Mouse (Mus musculus) forebrain, embryonic 14.5 days (tissue): ENCODE measurements around the gene Olfr504. TPM values are rescaled to one million over a fixed set of nuclear protein-coding genes. Genes with fewer than 3 reads are reported as not detected.
"Not testable (repeated sequence)": the region's sequence is repeated elsewhere in the genome, so short reads cannot be mapped to it uniquely, and the experiment has no call there.

Source experiments
- ATAC-seq: fragments of 200-750 bp; cut with Nextera tagmentation; 2 replicates; pipeline ENCODE4 v1.8.0; 2017; ENCODE audit warnings: mild to moderate bottlenecking, moderate library complexity
- DNase-seq: peaks from one replicate; pipeline ENCODE4 v3.0.0-alpha.2; 2015; ENCODE audit warnings: low spot score
- H3K27ac ChIP-seq: fragments of 300-500 bp; sonication (generic); 2 replicates; pipeline ENCODE4 v1.5.1; 2014; ENCODE audit warnings: low read depth, mild to moderate bottlenecking, control low read depth, low read length, moderate library complexity
- H3K27me3 ChIP-seq: fragments of 300-500 bp; sonication (generic); replicated peaks from 2 replicates; pipeline ENCODE4 v1.6.1; 2014; ENCODE audit warnings: low read length, control low read depth, mixed read lengths; ENCODE audit not compliant: control insufficient read depth, insufficient read depth
- H3K36me3 ChIP-seq: fragments of 300-500 bp; sonication (generic); 2 replicates; pipeline ENCODE4 v1.6.1; 2014; ENCODE audit warnings: low read length, control low read depth; ENCODE audit not compliant: control insufficient read depth, insufficient read depth
- H3K4me1 ChIP-seq: fragments of 300-500 bp; sonication (generic); 2 replicates; pipeline ENCODE4 v1.6.1; 2014; ENCODE audit warnings: antibody characterized with exemption, low read length, control low read depth; ENCODE audit not compliant: control insufficient read depth, insufficient read depth
- H3K4me2 ChIP-seq: fragments of 300-500 bp; sonication (generic); 2 replicates; pipeline ENCODE4 v1.6.1; 2014; ENCODE audit warnings: mild to moderate bottlenecking, control low read depth, low read length
- H3K4me3 ChIP-seq: fragments of 300-500 bp; sonication (generic); 2 replicates; pipeline ENCODE4 v1.5.1; 2014; ENCODE audit warnings: low read depth, low read length, control low read depth
- H3K9ac ChIP-seq: fragments of 300-500 bp; sonication (generic); 2 replicates; pipeline ENCODE4 v1.6.1; 2014; ENCODE audit warnings: mild to moderate bottlenecking, low read length, control low read depth, moderate library complexity
- H3K9me3 ChIP-seq: fragments of 300-500 bp; sonication (generic); replicated peaks from 2 replicates; pipeline ENCODE4 v1.6.1; 2016; ENCODE audit warnings: low read length, control low read depth, mixed read lengths; ENCODE audit not compliant: control insufficient read depth
- WGBS: fragments of 180-500 bp; shearing (Covaris S2); extraction: QIAGEN DNeasy Blood & Tissue Kit; methylation state at CpG from one replicate; pipeline ENCODE4 v1.1.7; 2014; 5-methylcytosine and 5-hydroxymethylcytosine counted together
- polyA plus RNA-seq: library from polyadenylated mRNA; unstranded; fragments of >200 nt; fragmentation: Nextera tagmentation; extraction: Ambion mirVana; gene quantifications from 2 replicates; pipeline ENCODE4 v1.2.1, GENCODE M21; 2014

Gene Olfr504
- polyA plus RNA-seq = not detected in 2 replicates

GRCm38 (mm10) chr7:108565693-108566092 is at the start of gene Olfr504:
Gene Olfr504 (minus strand): TSS chr7:108565793.
- Histone ChIP-seq H3K27me3 (no peaks in the 10 kb centered on the region), H3K9me3 (0 out of 2 replicates have a peak, but pooled peaks cover 2% of the 10 kb centered on the region), H3K4me1 (no peaks in the 10 kb centered on the region), H3K36me3 (no peaks in the 10 kb centered on the region), H3K4me2 (no peak within 1 kb of the TSS), H3K4me3 (no peak within 1 kb of the TSS), H3K9ac (no peak within 1 kb of the TSS), H3K27ac (no peak within 1 kb of the TSS)
- no peak for ATAC-seq
- DNase-seq = no peak
- WGBS = 91% methylated on average over 1 of the region's 1 CpGs

GRCm38 (mm10) chr7:108614110-108614509 is 48.5 kb upstream of the Olfr504 start:
- Histone ChIP-seq H3K27ac (no peak overlapping the region), H3K27me3 (no peaks in the 10 kb centered on the region), H3K4me3 (no peak overlapping the region), H3K9ac (no peak overlapping the region), H3K36me3 (no peaks in the 10 kb centered on the region), H3K4me1 (no peaks in the 10 kb centered on the region), H3K4me2 (no peak overlapping the region), H3K9me3 (no peaks in the 10 kb centered on the region)
- DNase-seq = no peak
- WGBS = 97% methylated on average over 2 of the region's 2 CpGs
- ATAC-seq = no peak

DNA sequence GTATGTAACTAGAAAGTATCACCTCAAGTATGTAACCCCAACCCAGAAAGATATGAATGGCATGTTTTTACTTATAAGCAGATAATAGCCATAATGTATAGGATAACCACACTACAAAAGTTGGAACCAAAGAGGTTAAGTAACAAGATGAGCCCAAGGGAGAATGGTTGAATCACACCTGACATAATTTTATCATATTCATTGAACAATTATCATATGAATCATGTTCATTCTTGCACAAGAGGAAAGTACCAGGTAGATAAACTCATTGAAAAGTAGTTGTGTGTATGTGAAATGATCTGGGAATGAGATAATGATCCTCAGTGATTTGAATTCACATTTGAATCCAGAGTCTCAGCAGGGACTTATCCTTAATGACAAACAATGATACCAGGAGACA is 44.9 kb upstream of the Olfr504 start, which contains the start of gene Olfr506:
Olfr506 (plus strand) TSS at position 301 of the 400 bp plus-strand sequence.
- Histone ChIP-seq H3K4me1 (no peaks in the 10 kb centered on the region), H3K9ac (no peak within 1 kb of the TSS), H3K27ac (no peak within 1 kb of the TSS), H3K36me3 (no peaks in the 10 kb centered on the region), H3K4me2 (no peak within 1 kb of the TSS), H3K27me3 (no peaks in the 10 kb centered on the region), H3K4me3 (no peak within 1 kb of the TSS), H3K9me3 (no peaks in the 10 kb centered on the region)
- ATAC-seq (no peak), DNase-seq (no peak)

- DNase-seq, H3K9ac ChIP-seq, ATAC-seq, H3K4me1 ChIP-seq, H3K27ac ChIP-seq, H3K36me3 ChIP-seq, H3K4me3 ChIP-seq, H3K9me3 ChIP-seq, H3K4me2 ChIP-seq, H3K27me3 ChIP-seq: not testable (repeated sequence)
- WGBS = 83% methylated on average over 3 of the region's 3 CpGs
These were observed 36.3 kb upstream of the Olfr504 start for GRCm38 (mm10) chr7:108601916-108602315.

DNA sequence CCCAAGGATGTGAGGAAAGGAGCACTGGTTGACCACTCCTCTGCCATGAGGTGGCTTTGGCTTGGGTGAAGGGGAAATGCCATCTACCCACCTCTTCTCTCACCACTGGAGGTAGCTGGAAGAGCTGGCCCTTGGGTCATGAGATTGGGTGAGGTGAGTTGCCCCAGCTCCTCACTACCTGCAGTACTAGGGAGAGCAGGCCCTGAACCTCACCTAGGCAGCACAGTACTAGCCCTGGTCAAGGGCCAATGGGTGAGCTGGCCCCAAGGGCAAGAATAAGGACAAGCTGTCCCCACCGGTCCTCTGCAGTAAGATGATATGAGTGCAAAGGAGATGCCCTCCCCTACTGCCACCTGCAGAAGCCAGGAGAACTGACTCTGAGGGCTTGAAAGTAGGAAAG is 24.2 kb upstream of the Olfr504 start:
- DNase-seq (no peak), ATAC-seq (no peak)
- no peaks in the 10 kb centered on the region for H3K9me3 ChIP-seq
- H3K27me3 ChIP-seq = no peaks in the 10 kb centered on the region
- H3K36me3 ChIP-seq = no peaks in the 10 kb centered on the region
- no peak overlapping the region for H3K4me2 ChIP-seq
- no peaks in the 10 kb centered on the region for H3K4me1 ChIP-seq
- H3K9ac ChIP-seq = no peak overlapping the region
- 91% methylated on average over 1 of the region's 1 CpGs for WGBS
- no peak overlapping the region for H3K27ac ChIP-seq
- H3K4me3 ChIP-seq = no peak overlapping the region

GRCm38 (mm10) chr7:108544227-108544626 is 21.4 kb downstream of the Olfr504 start, which contains the start of gene Olfr503:
Gene Olfr503 (plus strand): TSS chr7:108544527.
- not testable (repeated sequence) for H3K27me3 ChIP-seq, H3K4me1 ChIP-seq, DNase-seq, H3K27ac ChIP-seq, H3K9me3 ChIP-seq, H3K4me3 ChIP-seq, H3K4me2 ChIP-seq, ATAC-seq, H3K9ac ChIP-seq, H3K36me3 ChIP-seq
- 65% methylated on average over 1 of the region's 1 CpGs for WGBS

DNA sequence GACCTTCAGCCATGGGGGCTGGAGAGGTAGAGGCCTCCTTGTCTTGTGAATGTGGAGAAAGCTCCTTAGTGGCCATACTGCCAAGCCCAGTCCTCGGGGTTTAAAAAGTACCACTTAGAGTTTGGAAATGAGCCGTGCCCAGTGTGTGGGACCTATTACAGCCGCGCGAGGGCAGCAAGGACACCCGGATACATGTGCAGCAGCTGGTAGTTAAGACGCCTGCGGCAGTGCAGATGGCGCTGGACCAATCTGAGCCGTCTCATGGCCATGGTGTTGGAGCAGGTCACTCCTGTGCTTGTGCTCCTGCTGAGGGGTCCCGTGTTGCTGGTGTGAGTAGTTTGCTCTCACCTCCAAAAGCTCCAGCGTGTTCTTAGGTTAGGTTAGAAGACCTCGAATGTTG is 23.2 kb downstream of the Olfr504 start:
- no peaks in the 10 kb centered on the region for H3K4me1 ChIP-seq
- ATAC-seq (no peak), DNase-seq (no peak)
- WGBS = 87% methylated on average over 13 of the region's 13 CpGs
- H3K36me3 ChIP-seq = no peaks in the 10 kb centered on the region
- H3K27ac ChIP-seq = no peak overlapping the region
- H3K9ac ChIP-seq = no peak overlapping the region
- no peaks in the 10 kb centered on the region for H3K27me3 ChIP-seq
- no peak overlapping the region for H3K4me3 ChIP-seq
- H3K9me3 ChIP-seq = no peaks in the 10 kb centered on the region
- no peak overlapping the region for H3K4me2 ChIP-seq

- Histone ChIP-seq H3K4me2 (no peak within 1 kb of the TSS), H3K4me1 (no peaks in the 10 kb centered on the region), H3K9ac (no peak within 1 kb of the TSS), H3K4me3 (no peak within 1 kb of the TSS), H3K27ac (no peak within 1 kb of the TSS), H3K9me3 (no peaks in the 10 kb centered on the region), H3K36me3 (no peaks in the 10 kb centered on the region), H3K27me3 (no peaks in the 10 kb centered on the region)
- ATAC-seq = no peak
- no peak for DNase-seq
- 89% methylated on average over 1 of the region's 1 CpGs for WGBS
These were observed 40.6 kb downstream of the Olfr504 start, which contains the start of gene Olfr502 for GRCm38 (mm10) chr7:108524965-108525364. Gene Olfr502 (minus strand): TSS chr7:108525065.
